Mouse (Mus musculus) cerebellum, adult 2 months (tissue): ENCODE measurements at regions not wholly inside any gene's neighbourhood (a gene's known extent, or its start where the extent isn't known, plus 50 kb on each side); places are given as distances from the start of the nearest gene placed in this dataset.

ENCODE experiments used
- CTCF ChIP-seq: fragments of 200-500 bp; IDR thresholded peaks from 2 replicates; pipeline ENCODE4 v1.5.1; 2011; ENCODE audit warnings: low read depth, mild to moderate bottlenecking, control low read depth, low read length, moderate library complexity, borderline replicate concordance; ENCODE audit not compliant: insufficient read depth
- POLR2A ChIP-seq: fragments of 200-500 bp; IDR thresholded peaks from 2 replicates; pipeline ENCODE4 v1.6.1; 2011; ENCODE audit warnings: low read length, control low read depth, borderline replicate concordance; ENCODE audit not compliant: insufficient read depth

DNA sequence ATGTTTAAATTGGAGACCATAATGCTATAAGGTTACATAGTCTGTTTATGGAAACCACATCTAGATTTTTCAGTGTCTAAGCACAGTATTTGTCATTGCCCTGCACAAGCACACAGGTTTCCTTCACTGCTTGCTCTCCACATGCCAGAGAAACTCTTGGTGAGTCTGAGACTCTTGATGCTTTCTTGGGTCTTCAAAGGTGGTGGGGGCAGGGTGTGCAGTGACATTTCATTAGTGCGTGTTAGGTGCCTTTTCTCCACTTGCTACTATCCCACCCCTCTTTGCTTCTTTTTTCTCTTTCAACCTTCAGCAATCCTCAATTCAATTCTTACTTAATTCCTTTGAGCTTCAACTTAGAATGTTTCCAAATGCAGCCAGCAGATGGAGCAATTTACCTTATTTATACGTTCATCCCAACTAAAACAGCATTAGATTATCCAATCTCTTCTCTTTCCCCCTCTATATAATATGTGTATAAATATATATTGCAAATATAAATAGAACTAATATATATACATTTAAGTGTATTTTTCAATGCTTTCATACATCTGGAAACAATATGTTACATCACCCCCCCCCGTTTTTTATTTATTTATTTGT lies 145.1 kb downstream of the Nup35 start:
- no peak for TF ChIP-seq POLR2A
- TF ChIP-seq CTCF: no peak
